Mouse (Mus musculus): ENCODE data around the gene Rapsn. TPM values are rescaled to one million over a fixed set of nuclear protein-coding genes. Genes with fewer than 3 reads are reported as not detected.

Gene Rapsn
- total RNA-seq, 2 experiments from 2014 or later: not detected

GRCm38 (mm10) chr2:91077957-91078313 is 42.5 kb downstream of the Rapsn start:
- ATAC-seq (replicated peaks; ENCODE audit: low FRiP score, low TSS enrichment, poor library complexity, severe bottlenecking): no peak

GRCm38 (mm10) chr2:91078314-91079025 is 43.0 kb downstream of the Rapsn start:
- 0 out of 2 replicates have a peak, but pooled peaks have one; percentile 38 for ATAC-seq (replicated peaks; ENCODE audit: low FRiP score, low TSS enrichment, poor library complexity, severe bottlenecking)

- no peak for ATAC-seq (replicated peaks; ENCODE audit: low FRiP score, low TSS enrichment, poor library complexity, severe bottlenecking)
Observed at GRCm38 (mm10) chr2:91079026-91079384, 43.6 kb downstream of the Rapsn start.

GRCm38 (mm10) chr2:91080784-91081513 is 45.5 kb downstream of the Rapsn start:
- no peak for ATAC-seq (replicated peaks; ENCODE audit: low FRiP score, low TSS enrichment, poor library complexity, severe bottlenecking)

GRCm38 (mm10) chr2:91081775-91082695 is 46.6 kb downstream of the Rapsn start, which contains the start of gene Spi1:
Gene Spi1, plus strand, starts transcription at chr2:91082390.
- no peak for ATAC-seq (replicated peaks; ENCODE audit: low FRiP score, low TSS enrichment, poor library complexity, severe bottlenecking)

- peak; percentile 50; the same call in 1 of the 2 replicates for ATAC-seq (replicated peaks; ENCODE audit: low FRiP score, low TSS enrichment, poor library complexity, severe bottlenecking)
Observed at GRCm38 (mm10) chr2:91082844-91083243, 47.4 kb downstream of the Rapsn start.

- ATAC-seq (replicated peaks; ENCODE audit: low FRiP score, low TSS enrichment, poor library complexity, severe bottlenecking): 0 out of 2 replicates have a peak, but pooled peaks have one; percentile 24
Observed at GRCm38 (mm10) chr2:91083366-91083940, 48.0 kb downstream of the Rapsn start.

GRCm38 (mm10) chr2:91084179-91084820 is 48.9 kb downstream of the Rapsn start:
- no peak for ATAC-seq (replicated peaks; ENCODE audit: low FRiP score, low TSS enrichment, poor library complexity, severe bottlenecking)

- ATAC-seq (replicated peaks; ENCODE audit: low FRiP score, low TSS enrichment, poor library complexity, severe bottlenecking): no peak
Observed at GRCm38 (mm10) chr2:91085494-91086391, 50.3 kb downstream of the Rapsn start.

GRCm38 (mm10) chr2:91086392-91087237 is 51.2 kb downstream of the Rapsn start:
- ATAC-seq (replicated peaks; ENCODE audit: low FRiP score, low TSS enrichment, poor library complexity, severe bottlenecking): no peak

GRCm38 (mm10) chr2:91087453-91087852 is 52.0 kb downstream of the Rapsn start:
- ATAC-seq (replicated peaks; ENCODE audit: low FRiP score, low TSS enrichment, poor library complexity, severe bottlenecking): no peak

- no peak for ATAC-seq (replicated peaks; ENCODE audit: low FRiP score, low TSS enrichment, poor library complexity, severe bottlenecking)
Observed at GRCm38 (mm10) chr2:91088987-91089386, 53.6 kb downstream of the Rapsn start.

GRCm38 (mm10) chr2:91090208-91090607 is 54.8 kb downstream of the Rapsn start:
- no peak for ATAC-seq (replicated peaks; ENCODE audit: low FRiP score, low TSS enrichment, poor library complexity, severe bottlenecking)

GRCm38 (mm10) chr2:91090827-91091226 is 55.4 kb downstream of the Rapsn start:
- no peak for ATAC-seq (replicated peaks; ENCODE audit: low FRiP score, low TSS enrichment, poor library complexity, severe bottlenecking)

Measured in megakaryocyte-erythroid progenitor cell, adult 5-6 weeks (primary cell).